Mouse (Mus musculus) c-Kit-positive CD71-positive TER-119-negative erythroid progenitor cells, embryonic 14.5 days (primary cell): ENCODE data around the gene Mrgprf.

Source experiments
- DNase-seq: peaks from one replicate; pipeline ENCODE4 v3.0.0-alpha.2; 2013; ENCODE audit warnings: low read depth

Mrgprf gene

DNA sequence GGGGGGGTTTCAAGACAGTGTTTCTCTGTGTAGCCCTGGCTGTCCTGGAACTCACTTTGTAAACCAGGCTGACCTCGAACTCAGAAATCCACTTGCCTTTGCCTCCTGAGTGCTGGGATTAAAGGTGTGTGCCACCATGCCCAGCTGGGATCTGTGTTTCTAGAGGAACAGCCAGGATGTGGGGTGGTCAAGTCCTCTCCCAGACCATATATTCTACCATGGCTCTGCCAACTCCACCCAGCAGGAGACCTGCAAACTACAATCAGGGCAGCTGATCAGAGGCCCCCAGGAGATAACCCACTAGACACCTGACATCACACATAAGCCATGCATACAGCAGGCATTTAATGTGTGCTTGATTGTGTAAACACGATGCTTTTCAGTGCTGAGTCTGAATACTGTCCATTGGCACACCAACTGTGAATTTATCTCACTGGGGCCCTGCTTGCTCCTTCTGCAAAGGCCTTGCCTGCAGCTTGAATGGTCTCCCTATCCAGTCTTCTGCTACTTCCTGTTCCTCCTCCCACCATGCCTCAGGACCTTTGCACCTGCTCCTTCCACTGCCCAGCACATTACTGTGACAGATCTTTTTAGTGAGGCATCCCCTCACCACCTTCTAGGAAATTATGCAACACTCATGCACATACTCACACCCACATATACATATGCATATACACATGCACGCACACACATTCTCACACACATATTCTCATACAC is 35.1 kb downstream of the Mrgprf start:
- DNase-seq = no peak

DNA sequence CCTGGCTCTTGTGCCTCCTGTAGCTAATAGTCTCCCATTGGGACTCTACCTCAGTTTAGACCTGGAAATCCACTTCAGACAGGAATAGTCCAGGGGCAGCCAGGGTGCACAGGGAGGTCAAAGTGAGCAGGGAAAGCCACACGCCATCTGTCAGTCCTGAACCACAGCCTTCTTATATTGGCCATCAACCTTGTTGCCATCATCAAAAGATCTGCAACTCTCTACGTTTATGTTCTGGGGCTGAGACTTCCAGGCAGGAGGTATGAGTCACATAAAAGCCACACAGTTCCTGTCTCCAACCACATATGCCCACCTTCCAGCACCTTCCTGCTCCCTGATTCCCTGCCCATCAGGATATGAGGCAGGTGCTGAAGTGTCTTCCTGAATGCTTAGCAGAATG is 37.3 kb downstream of the Mrgprf start:
- no peak for DNase-seq

DNA sequence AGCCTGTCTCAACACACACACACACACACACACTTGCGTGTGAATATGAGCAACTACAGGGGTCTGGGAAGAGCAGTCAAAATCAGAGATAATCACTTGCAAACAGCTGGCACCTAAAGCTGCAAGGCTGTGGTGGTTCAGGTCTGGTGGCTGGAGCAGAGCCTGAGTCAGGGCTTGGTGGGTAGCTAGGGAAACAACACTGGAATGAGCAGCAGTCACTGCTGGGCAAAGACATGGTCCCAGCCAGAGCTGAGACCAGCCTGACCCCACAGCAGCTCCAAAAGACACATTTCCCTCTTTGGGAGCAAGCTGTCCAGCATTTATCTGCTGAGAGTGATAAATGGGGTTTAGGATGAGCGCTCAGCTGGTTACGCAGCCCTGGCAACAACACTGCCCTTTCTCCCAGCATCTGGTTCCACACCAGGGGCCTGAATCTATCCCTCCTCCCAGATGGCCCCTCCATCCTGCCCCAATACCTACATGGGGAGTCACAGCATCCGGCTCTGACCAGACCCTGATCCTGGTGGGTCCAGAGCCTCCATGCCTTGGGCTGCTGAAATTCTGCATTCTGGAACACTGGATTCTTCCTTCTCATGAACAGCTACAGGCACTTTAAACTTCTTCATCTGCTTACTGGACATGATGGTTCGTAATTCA is 39.7 kb downstream of the Mrgprf start:
- no peak for DNase-seq
